Mouse (Mus musculus): ENCODE data around the gene Map4k1. TPM values are rescaled to one million over a fixed set of nuclear protein-coding genes. Genes with fewer than 3 reads are reported as not detected.

Gene Map4k1
- total RNA-seq, 4 experiments from 2014 or later = 1.4 to 3.9 (median 1.8) TPM

DNA sequence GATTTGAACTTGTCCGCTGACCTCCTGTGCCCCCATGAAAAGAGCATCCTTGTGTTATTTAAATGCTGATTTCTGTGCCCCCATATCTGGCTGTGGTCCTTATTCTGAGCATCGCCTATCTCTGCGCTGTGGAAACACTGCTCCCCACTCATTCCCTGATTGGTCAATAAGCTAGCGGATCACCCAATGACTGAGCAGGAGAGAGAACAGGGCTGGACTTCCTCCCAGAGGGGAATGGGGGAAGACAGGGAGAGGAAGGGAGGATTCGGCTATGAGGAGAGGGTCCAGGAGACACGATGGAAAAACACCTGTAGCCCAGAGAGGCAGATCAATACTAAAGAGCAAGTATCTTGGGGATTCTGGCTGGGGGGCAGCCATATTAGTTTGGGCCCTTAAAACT is 46.9 kb downstream of the Map4k1 start:
- no peak for DNase-seq

DNA sequence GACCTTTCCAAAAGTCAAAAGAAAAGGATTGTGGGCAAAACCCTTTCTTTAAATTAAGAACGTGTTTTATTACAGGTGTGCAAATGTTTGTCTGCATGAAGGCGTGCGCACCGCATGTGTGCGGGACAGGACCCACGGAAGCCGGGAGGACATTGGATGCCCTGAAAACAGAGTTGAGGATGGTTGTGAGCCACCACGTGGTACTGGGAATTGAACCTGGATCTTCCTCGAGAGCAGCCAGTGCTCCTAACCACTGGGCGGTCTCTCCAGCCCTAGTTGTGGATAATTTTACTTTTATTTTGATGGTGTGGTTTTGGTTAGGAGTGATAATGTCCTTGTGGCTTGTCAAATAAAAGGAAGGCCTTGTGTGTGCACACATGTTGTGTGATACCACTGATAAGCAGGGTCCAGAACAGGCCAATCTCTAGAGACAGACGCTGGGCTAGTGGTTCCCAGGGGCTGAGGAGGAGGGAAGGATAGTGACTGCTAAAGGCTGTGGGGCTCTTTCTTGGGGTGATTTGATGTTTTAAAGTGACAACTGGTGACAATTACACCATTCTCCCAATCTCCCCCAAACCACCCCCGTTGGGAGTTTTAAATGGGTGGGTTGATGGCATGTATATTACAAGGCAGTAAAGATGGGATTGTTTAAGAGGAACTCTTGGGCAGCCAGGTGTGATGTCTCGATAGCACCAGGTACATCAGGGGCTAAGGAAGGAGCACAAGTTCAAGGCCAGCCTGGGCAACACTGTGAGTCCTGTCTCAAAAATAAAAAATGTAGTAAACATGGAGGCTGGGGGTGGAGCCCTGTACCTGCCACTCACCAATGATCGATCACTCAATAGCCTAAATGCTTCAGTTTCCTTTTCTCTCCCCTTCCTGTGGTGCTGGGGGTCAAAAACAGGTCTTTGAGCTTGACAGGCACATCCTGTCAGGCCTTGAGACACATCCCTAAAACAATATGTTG is 48.1 kb downstream of the Map4k1 start:
- DNase-seq = no peak

DNA sequence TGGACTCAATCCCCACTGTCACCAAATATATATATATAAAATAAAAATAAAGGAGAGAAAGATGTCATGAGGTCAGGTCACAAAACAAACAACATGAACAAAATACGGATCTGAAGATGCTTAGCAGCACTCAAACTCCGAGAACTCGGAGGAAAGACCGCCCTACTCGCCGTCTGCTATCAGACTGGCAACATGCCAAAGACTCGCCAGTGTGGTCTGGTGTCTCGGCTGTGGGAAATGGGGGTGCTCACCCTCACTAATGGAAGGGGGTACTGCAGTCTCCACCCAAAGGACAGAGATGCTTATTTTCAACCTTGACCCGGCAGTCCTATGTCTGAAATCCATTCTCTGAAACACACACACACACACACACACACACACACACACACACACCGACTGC is 49.8 kb downstream of the Map4k1 start:
- no peak for DNase-seq

DNA sequence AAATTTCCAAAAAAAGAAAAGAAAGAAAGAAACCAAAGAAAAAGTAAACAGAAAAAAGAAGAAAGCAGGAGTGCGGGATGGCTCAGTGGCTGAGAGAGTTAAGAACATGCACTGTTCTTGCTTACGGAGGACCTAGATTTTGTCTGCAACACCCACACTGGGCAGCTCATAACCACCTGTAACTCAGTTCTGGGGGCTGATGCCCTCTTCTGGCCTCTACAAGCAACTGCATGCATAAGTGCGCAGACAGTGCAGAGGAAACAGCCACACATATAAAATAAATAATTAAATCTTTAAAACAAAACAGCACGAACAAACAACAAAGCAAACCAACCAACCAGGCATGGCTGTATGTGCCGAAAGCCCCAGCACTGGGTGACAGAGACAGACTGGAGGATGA is 50.8 kb downstream of the Map4k1 start:
- DNase-seq = no peak

DNA sequence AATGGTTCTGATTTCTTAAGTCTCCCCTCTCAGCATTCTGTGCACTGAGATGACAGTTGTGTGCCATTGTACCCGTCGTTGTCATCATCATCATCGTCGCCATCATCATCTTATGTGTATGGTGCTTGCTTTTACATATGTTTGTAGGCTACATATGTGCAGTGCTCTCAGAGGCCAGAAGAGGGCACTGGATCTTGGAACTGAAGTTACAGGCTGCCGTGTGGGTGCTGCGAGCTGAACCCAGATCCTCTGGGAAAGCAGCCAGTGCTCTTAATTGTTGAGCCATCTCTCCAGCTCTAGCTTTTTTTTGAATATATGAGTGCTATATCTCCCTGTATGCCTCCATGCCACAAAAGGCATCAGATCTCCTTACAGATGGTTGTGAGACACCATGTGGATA is 55.4 kb downstream of the Map4k1 start:
- no peak for DNase-seq

DNA sequence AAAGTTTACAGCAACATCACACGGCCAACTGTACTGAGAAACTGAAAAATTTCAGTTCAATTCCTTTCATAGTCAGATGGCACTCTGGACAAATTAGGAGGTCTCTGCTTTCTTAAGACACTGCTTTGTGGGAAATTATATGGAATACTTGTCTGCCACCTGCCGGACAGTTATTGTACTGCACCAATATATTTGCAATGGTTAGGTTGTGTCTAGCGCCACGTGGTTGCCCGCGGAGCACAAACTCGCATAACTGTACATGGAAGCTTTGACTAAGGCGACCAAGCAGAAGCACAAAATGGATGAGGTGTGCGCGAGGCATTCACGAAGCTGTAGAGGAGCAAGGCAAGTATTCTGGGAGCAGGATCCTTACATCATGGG is 57.7 kb downstream of the Map4k1 start:
- peak; percentile 63 for DNase-seq

DNA sequence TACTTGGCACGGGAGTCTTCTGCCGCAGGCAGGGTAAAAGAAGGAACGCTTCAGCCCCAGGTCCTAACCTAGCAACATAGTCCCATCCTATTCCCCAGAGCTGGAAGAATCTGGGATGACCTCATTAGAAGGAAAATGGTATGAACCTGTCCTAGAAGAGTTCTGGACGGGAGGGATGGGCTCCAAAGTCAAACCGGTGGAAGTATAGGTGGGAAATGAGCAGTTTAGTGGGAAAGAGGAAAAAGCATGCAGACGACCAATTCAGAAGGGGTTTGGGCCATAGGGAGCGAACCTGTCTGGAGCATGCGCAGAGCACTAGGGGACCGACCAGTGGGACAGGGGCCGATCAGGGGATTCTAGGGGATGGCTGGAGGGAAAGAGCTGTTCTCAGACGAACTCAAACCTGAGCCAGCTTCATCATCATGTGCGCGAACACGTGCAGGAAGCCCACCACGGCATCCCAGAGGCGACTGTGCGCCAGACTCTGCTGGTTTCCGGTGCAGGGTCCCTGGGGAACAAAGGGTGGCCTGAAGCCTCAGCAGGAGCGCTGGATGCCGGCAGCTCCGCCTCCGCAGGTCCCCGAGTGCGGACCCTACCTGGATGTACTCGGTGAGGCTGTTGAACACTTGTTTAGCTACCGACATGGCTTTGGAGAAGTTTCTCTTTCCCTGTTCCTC is 58.3 kb downstream of the Map4k1 start:
- DNase-seq = no peak

DNA sequence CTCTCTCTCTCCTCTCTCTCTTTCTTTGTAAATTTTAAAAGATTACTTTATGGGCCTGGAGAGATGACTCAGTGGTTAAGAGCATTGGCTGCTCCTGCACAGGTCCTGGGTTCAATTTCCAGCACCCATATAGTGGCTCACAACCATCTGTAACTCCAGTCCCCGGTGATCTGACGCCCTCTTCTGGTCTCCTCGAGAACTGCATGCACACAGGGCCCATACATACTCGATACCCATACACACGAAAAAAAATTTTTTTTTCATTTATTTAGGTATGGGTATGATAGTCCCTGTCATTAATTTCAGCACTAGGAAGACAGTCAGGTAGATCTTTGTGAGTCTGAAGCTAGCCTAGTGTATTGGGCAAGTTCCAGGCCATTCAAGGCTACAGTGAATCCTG is 59.3 kb downstream of the Map4k1 start:
- DNase-seq = no peak

DNA sequence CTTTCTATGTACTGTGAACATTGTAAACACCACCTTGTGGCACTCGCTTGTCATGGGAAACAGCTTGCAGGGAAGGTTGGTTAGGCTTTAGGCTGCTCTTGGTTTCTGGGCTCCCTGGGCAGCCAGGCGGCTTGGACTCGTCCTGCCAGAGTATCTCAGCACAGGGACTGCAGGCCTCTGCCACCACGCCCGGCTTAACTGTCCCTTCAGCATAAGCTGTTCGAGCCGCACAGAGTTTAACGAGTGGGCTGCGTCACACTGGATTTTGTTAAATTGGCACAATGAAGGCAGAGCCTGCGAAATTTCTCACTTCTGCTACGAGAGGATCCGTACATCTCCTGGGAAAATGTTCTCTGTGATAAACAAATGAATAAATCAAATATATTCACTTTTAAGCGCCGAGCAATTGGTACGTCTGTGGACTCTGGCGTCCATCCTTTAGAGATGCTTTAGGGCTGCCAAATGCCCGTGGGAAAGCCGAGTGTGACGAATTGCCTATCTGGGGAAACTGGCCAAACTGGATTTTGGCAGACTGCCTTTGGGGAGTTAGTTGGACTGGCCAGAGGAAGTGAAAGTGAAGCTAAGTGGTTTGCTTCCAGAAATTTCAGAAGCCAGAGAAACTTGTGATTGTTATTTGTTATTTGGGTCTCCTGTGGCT is 61.3 kb downstream of the Map4k1 start:
- DNase-seq = peak; percentile 60

DNA sequence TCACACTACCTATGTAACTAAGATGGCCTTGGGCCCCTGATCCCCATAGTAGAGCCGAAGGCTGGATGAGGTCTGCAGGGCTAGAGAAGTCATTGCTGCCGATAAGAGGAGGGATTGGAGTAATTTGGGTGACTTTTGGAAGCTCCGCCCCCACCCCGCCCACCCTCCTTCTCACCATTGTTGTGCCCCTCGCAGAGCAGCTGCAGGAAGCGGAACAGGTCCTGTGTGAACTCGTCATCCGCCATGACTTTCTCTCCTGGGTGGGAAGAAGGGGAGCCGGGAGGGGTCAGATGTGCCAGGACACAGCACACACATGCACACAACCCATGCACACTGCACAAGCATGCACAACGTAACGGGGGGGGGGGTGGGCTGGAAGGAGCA is 61.8 kb downstream of the Map4k1 start:
- DNase-seq = no peak

DNA sequence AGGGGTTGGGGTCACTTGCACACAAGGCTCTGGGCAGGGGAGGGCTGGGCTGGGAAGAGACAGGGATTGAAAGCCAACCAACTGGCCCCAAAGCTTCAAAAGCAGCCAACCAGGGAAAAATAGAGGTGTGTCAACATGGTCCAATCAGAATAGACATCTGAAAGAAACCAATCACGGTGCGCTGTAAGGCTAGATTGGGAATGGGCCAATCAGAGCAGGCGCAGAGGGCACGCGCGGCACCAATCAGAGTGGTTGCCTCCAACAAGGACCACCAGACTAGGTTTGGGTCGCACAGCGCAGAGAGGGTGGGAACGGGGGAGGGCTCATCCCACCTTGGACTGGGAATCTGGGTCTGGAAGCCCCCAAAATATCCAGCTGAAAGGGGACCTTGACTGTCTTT is 62.5 kb downstream of the Map4k1 start:
- no peak for DNase-seq

DNA sequence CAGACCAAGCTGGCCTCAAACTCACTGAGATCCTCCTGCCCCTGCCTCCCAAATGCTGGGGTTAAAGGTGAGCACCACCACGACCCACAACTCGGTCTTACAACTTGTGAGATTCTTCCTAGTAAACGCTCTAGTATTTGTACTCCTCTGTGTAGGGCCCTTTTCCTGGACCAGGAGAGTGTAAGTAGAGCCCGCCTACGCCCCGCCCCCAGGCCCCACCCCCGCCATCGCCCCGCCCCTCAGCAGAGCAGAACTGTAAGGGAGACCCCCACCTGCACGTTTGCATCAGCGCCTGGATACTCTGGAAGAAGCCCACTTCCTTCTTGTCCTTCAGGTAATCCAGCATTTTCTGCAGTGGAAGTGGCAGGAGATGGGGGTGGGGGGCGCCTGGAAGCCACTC is 64.7 kb downstream of the Map4k1 start:
- DNase-seq = no peak

DNA sequence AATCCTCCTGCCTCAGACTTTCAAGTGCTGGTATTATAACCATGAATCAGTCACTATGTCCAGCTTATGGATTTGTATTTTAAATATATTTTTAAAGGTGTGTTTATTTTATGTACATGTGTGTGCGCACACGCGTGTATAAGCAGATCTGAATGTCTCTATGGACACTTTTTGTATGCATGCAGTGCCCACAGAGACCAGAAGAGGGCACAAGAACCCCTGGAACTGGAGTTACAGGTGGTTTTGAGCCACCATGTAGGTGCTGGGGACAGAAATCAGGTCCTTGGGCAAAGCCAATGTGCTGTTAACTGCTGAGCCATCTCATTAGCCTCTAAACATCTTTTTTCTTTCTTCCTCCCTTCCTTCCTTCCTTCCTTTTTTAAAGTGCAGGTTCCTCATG is 66.2 kb downstream of the Map4k1 start:
- no peak for DNase-seq

DNA sequence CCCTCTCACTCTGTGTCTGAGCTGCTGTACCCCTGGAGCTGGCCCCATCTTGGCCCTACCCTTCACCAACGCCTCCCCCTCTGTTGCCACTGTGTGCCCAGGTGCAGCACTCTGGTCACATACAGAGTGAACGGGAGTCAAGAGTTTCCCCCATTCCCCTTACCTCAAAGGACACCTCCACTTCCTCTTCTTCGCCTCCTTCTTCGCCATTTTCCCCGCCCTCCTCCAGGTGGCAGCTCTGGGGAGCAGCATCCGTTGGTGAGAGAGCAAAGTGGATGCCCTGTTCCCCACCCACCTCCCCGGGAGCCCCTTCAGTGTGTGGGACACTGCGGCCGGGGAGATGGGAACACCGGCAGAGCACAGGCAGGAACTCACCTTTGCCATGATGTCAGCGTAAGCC is 66.8 kb downstream of the Map4k1 start:
- DNase-seq = no peak

DNA sequence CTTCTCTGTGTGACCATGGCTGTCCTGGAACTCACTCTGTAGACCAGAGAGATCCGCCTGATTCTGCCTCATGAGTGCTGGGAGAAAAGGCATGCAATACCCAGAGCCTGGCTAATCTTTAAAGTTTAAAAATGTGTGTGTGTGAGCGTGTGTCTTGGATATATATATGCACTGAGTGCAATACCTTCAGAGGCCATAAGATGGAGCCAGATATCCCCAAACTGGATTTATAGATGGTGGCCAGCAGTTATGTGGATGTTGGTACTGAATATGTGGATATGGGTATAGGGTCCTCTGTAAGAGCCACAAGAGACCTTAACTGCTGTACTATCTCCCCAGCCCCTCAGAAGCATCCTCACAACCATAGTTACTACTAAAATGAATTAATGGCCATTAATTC is 68.9 kb downstream of the Map4k1 start:
- DNase-seq = no peak

DNA sequence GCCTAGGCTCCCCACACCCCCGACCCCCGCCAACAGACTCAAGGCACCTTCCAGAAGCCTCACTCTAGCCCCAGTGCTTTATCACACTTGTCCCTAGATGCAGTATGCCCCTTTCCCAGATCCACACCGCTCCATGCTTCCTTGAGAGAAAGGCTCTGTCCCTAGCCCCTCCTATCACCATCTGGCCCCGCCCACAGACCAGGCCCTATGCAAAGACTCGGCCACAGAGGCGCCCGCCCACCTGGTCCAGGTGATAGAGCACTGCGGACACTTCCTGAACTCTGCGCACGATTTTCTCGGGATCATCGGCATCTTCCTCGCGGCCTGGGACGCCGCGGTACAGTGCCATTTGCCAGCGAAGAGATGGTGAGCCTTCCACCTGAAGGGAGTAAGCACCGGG is 71.0 kb downstream of the Map4k1 start:
- no peak for DNase-seq

Small RNA genes within 50 kb of the gene (microRNA-seq; reads per million reads assigned to microRNA genes)
- 0 reads per million in 2 experiments for gene Gm44408

Other genes starting within 250 kb of the Map4k1 start
- gene Mrps12, start 240.2 kb upstream of the Map4k1 start, total RNA-seq (2022) = 10 to 100 TPM; 76.5 to 92.2 (median 83.3) TPM
- gene Sars2, start 240.1 kb upstream of the Map4k1 start, total RNA-seq (2022) = 10 to 100 TPM; 18.0 to 26.2 (median 20.3) TPM
- gene Ccer2, start 225.9 kb upstream of the Map4k1 start, total RNA-seq (2022) = not detected
- 10 to 100 TPM; 73.9 to 96.2 (median 84.3) TPM for gene Sirt2, start 215.3 kb upstream of the Map4k1 start, total RNA-seq (2022)
- gene Nfkbib, start 214.5 kb upstream of the Map4k1 start, total RNA-seq (2022) = 10 to 100 TPM; 32.0 to 52.2 (median 39.6) TPM
- gene Rinl, start 193.1 kb upstream of the Map4k1 start, total RNA-seq (2022) = 1 to 10 TPM; 1.9 to 4.4 (median 2.8) TPM
- 100 to 1,000 TPM; 331 to 473 (median 439) TPM for gene Hnrnpl, start 173.5 kb upstream of the Map4k1 start, total RNA-seq (2022)
- gene Ech1, start 156.8 kb upstream of the Map4k1 start, total RNA-seq (2022) = 100 to 1,000 TPM; 402 to 476 (median 431) TPM
- gene Lgals4, start 148.2 kb upstream of the Map4k1 start, total RNA-seq (2022) = 10 to 100 TPM in 2 of 4 experiments, 1 to 10 TPM in 2; 6.6 to 34.6 (median 18.8) TPM
- gene Lgals7, start 118.2 kb upstream of the Map4k1 start, total RNA-seq (2022) = 1 to 10 TPM in 1 of 4 experiments, not detected in 3; 1.2 TPM
- gene Capn12, start 100.6 kb upstream of the Map4k1 start, total RNA-seq (2022) = under 1 TPM in 3 of 4 experiments, not detected in 1; 0.12 to 0.16 (median 0.15) TPM
- 100 to 1,000 TPM; 184 to 285 (median 233) TPM for gene Actn4, start 19.7 kb upstream of the Map4k1 start, total RNA-seq (2022)
- 100 to 1,000 TPM; 232 to 255 (median 240) TPM for gene Eif3k, start 186 bp upstream of the Map4k1 start, total RNA-seq (2022)
- gene Ryr1, start 143.1 kb downstream of the Map4k1 start, total RNA-seq (2022) = under 1 TPM; 0.17 to 0.25 (median 0.22) TPM
- 1 to 10 TPM; 1.3 to 1.6 (median 1.4) TPM for gene Rasgrp4, start 152.8 kb downstream of the Map4k1 start, total RNA-seq (2022)
- gene Fam98c, start 174.2 kb downstream of the Map4k1 start, total RNA-seq (2022) = 10 to 100 TPM; 10.1 to 19.9 (median 14.7) TPM
- gene Ggn, start 188.2 kb downstream of the Map4k1 start, total RNA-seq (2022) = 1 to 10 TPM; 1.2 to 2.1 (median 1.7) TPM
- gene Spred3, start 188.4 kb downstream of the Map4k1 start, total RNA-seq (2022) = 10 to 100 TPM in 2 of 4 experiments, 1 to 10 TPM in 2; 6.6 to 19.2 (median 12.7) TPM
- 100 to 1,000 TPM; 167 to 191 (median 174) TPM for gene Psmd8, start 198.7 kb downstream of the Map4k1 start, total RNA-seq (2022)
- gene Catsperg1, start 232.0 kb downstream of the Map4k1 start, total RNA-seq (2022) = 1 to 10 TPM in 1 of 4 experiments, under 1 TPM in 3; 0.73 to 1.6 (median 0.82) TPM